Mouse (Mus musculus) midbrain, embryonic 11.5 days (tissue): ENCODE measurements at regions not wholly inside any gene's neighbourhood (a gene's known extent, or its start where the extent isn't known, plus 50 kb on each side); places are given as distances from the start of the nearest gene placed in this dataset.

Source experiments
- ATAC-seq: fragments of 200-750 bp; cut with Nextera tagmentation; 2 replicates; pipeline ENCODE4 v1.8.0; 2017; ENCODE audit warnings: moderate TSS enrichment, moderate library complexity; ENCODE audit not compliant: low FRiP score
- DNase-seq: peaks from one replicate; pipeline ENCODE4 v3.0.0; 2015; ENCODE audit warnings: low spot score; ENCODE audit errors: missing footprints
- H3K27ac ChIP-seq: fragments of 300-500 bp; sonication (generic); 2 replicates; pipeline ENCODE4 v1.5.1; 2014; ENCODE audit warnings: low read depth, low read length
- H3K27me3 ChIP-seq: fragments of 300-500 bp; sonication (generic); 2 replicates; pipeline ENCODE4 v1.6.1; 2014; ENCODE audit warnings: mild to moderate bottlenecking, low read length, moderate library complexity, mixed read lengths; ENCODE audit not compliant: control insufficient read depth, insufficient read depth
- H3K36me3 ChIP-seq: fragments of 300-500 bp; sonication (generic); 2 replicates; pipeline ENCODE4 v1.6.1; 2014; ENCODE audit warnings: mild to moderate bottlenecking, low read length, moderate library complexity, mixed read lengths; ENCODE audit not compliant: control insufficient read depth, insufficient read depth
- H3K4me1 ChIP-seq: fragments of 300-500 bp; sonication (generic); 2 replicates; pipeline ENCODE4 v1.6.1; 2014; ENCODE audit warnings: low read length; ENCODE audit not compliant: control insufficient read depth, insufficient read depth
- H3K4me2 ChIP-seq: fragments of 300-500 bp; sonication (generic); 2 replicates; pipeline ENCODE4 v1.6.1; 2014; ENCODE audit warnings: mild to moderate bottlenecking, moderate library complexity
- H3K4me3 ChIP-seq: fragments of 300-500 bp; sonication (generic); 2 replicates; pipeline ENCODE4 v1.5.1; 2014; ENCODE audit warnings: low read depth, low read length
- H3K9ac ChIP-seq: fragments of 300-500 bp; sonication (generic); 2 replicates; pipeline ENCODE4 v1.6.1; 2014; ENCODE audit warnings: low read length
- H3K9me3 ChIP-seq: fragments of 300-500 bp; sonication (generic); 2 replicates; pipeline ENCODE4 v1.6.1; 2016; ENCODE audit warnings: low read length; ENCODE audit not compliant: control insufficient read depth
- WGBS: fragments of 180-500 bp; shearing (Covaris S2); extraction: QIAGEN DNeasy Blood & Tissue Kit; methylation state at CpG from one replicate; pipeline ENCODE4 v1.1.7; 2014; 5-methylcytosine and 5-hydroxymethylcytosine counted together

DNA sequence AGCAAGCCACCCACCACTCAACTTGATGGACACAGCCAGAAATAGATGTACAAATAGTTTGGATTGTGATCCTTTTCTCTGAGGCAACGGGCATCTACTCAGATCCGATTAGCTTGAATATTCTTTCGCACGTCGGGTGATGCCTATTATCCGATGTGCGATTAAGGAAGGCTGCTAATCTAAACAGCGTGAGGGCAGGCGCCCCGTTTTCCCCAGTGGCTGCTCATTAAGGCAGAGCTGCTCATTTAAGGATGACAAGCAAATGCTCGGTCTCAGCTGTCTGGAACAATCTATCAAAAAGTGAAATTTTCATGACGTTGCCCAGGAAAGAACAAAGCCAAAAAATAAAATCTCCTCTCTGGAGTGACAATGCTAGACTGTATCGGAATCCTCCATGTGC, 348.1 kb upstream of the Tbx3 start:
- H3K4me1 ChIP-seq: no peaks in the 10 kb centered on the region
- H3K36me3 ChIP-seq: no peaks in the 10 kb centered on the region
- no peak overlapping the region for H3K9ac ChIP-seq
- no peaks in the 10 kb centered on the region for H3K9me3 ChIP-seq
- ATAC-seq: no peak
- H3K27me3 ChIP-seq: 0 out of 2 replicates have a peak, but pooled peaks cover 2% of the 10 kb centered on the region
- H3K4me2 ChIP-seq: no peak overlapping the region
- 37% methylated on average over 13 of the region's 13 CpGs for WGBS
- no peak overlapping the region for H3K27ac ChIP-seq
- H3K4me3 ChIP-seq: no peak overlapping the region
- DNase-seq: no peak

DNA sequence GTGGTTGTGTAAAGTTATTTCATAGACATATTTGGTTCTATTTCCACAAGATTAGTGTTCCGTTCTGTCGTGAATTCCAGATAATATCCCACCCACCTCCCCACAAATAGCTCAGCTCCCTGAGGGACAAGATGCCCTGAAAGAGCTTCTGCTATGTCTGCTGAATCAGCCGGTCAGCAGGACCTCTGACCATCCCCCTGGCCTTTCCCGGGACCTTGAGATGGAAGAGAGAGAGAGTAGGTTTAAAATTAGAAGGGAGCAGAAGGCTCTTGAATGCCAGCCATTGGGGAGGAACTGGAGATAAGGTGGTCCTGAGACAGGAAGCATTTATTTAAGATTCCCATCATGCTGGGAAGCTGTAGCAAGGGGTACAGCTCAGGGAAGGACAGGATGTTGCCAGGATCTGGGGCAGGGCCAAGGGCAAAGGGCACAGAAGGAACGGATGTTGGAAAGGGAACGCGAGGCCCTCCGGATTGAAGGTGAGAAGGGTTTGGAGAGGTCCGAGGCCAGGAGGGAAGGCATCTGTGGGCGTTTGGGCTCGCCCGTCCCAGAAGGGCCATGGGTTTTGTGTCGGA, 344.7 kb upstream of the Tbx3 start:
- Histone ChIP-seq H3K4me1 (no peaks in the 10 kb centered on the region), H3K9ac (no peak overlapping the region), H3K4me2 (no peak overlapping the region), H3K9me3 (no peaks in the 10 kb centered on the region), H3K4me3 (no peak overlapping the region), H3K27ac (no peak overlapping the region), H3K36me3 (no peaks in the 10 kb centered on the region), H3K27me3 (0 out of 2 replicates have a peak, but pooled peaks cover 2% of the 10 kb centered on the region)
- ATAC-seq: no peak
- WGBS: 81% methylated on average over 13 of the region's 13 CpGs
- DNase-seq: no peak

DNA sequence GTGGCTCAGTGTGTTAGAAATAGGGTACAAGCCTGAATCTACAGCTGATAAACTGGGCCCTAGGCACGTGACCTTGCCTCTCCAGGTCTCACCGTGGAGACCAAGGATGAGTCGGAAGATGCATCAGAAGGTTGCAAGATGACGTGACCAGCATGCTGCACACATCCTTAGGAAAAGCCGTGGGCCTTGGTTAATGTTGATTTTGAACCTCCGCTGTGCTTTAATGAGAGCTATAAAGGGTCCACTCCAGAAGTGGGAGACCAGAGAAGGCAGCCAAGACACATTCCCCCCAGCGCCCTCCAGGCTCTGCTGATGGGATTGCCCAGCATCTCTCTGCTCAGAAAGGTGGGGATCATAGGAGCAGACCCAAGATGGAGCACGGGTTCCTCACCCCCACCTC, 343.6 kb upstream of the Tbx3 start:
- no peak for ATAC-seq
- Histone ChIP-seq H3K9me3 (no peaks in the 10 kb centered on the region), H3K9ac (no peak overlapping the region), H3K4me3 (no peak overlapping the region), H3K36me3 (no peaks in the 10 kb centered on the region), H3K27ac (no peak overlapping the region), H3K4me1 (no peaks in the 10 kb centered on the region), H3K4me2 (no peak overlapping the region), H3K27me3 (0 out of 2 replicates have a peak, but pooled peaks cover 2% of the 10 kb centered on the region)
- DNase-seq: no peak
- 90% methylated on average over 8 of the region's 8 CpGs for WGBS

DNA sequence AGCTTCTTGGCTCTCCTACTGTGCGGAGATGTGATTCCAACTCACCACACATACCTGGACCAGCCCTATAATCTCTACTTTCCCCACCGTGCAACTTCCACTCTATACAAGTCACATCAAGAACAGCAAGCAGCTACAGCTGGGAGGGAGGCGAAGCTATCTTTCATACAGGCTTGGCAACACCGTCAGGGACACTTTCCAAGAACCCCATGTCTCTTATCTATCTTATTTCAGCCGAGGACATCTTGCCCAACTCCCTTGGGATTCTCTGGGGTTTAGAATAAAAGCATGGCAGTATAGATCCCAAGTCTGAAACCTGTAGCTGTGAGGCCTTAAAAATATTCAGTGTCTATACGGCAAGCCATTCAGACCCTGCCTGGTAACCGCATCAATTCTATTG, 341.5 kb upstream of the Tbx3 start:
- 89% methylated on average over 7 of the region's 7 CpGs for WGBS

DNA sequence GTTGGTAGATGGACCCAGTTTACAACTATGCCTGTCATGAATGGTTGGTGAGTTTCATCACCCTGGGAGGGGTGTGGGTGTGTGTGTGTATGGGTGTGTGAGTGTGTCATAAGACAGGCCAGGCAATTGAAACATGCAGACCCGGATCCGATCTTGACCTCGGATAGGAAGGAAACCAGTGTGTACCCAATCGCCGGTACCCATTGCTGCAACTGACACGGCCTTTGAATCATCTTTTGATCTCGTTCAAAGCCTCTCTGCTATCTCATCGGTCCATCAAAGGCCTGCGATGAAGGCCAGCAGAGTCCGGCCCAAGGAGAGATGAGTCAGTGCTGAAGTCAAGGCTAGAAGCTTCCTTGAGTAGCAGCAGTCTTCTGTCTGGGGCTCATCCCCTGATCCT, 341.1 kb upstream of the Tbx3 start:
- Histone ChIP-seq H3K4me2 (no peak overlapping the region), H3K9me3 (no peaks in the 10 kb centered on the region), H3K27me3 (no peaks in the 10 kb centered on the region), H3K4me1 (no peaks in the 10 kb centered on the region), H3K27ac (no peak overlapping the region), H3K4me3 (no peak overlapping the region), H3K36me3 (no peaks in the 10 kb centered on the region), H3K9ac (no peak overlapping the region)
- WGBS: 92% methylated on average over 10 of the region's 10 CpGs
- ATAC-seq: no peak
- no peak for DNase-seq

More for the DNA sequence above, 341.5 kb upstream of the Tbx3 start:
- Histone ChIP-seq H3K36me3 (no peaks in the 10 kb centered on the region), H3K4me3 (no peak overlapping the region), H3K27ac (no peak overlapping the region), H3K4me2 (no peak overlapping the region), H3K9me3 (no peaks in the 10 kb centered on the region), H3K9ac (no peak overlapping the region), H3K27me3 (no peaks in the 10 kb centered on the region), H3K4me1 (no peaks in the 10 kb centered on the region)
- ATAC-seq (no peak), DNase-seq (no peak)

DNA sequence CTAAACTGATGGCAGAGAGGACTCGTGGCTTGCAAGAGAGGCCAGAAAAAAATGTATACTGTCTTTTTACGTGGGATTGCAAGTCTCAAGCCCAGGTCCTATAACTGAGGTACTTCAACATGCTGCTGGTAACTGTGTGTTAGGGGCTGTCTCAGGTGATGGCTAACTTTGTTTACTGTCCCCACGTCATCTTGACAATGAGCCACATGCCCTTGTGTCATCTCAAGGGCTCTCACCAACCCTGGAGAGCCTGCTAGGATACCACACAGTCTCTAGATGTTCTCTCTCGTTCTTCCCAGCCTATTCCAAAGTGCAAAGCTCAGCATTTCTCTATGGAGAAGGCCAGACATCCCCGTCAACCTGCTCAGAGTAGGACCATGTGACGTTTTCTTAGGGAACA, 340.6 kb upstream of the Tbx3 start:
- no peak overlapping the region for H3K27ac ChIP-seq
- ATAC-seq: no peak
- no peaks in the 10 kb centered on the region for H3K4me1 ChIP-seq
- DNase-seq: no peak
- no peaks in the 10 kb centered on the region for H3K36me3 ChIP-seq
- H3K4me2 ChIP-seq: no peak overlapping the region
- H3K4me3 ChIP-seq: no peak overlapping the region
- no peaks in the 10 kb centered on the region for H3K9me3 ChIP-seq
- no peak overlapping the region for H3K9ac ChIP-seq
- H3K27me3 ChIP-seq: no peaks in the 10 kb centered on the region
- WGBS: 82% methylated on average over 6 of the region's 6 CpGs

DNA sequence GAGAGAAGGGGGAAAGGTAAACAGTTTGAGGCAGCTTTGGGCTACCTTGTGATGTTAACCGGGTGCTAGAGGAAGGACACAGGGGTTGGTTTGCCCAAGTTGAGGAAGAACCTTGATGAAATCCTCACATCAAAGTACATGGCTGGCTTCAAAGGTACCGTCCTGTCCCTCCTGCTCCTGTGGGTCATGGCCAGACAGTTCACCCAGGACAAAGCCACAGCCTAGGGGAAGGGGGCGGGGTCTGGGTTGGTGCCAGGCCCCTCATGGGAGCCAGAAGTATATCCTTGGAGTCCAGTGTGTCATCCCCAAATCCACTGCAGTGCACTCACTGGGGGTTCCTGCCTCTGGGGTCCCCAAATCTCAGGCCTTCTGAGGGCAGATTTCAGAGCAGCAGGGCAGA, 339.0 kb upstream of the Tbx3 start:
- Histone ChIP-seq H3K9me3 (no peaks in the 10 kb centered on the region), H3K4me1 (no peaks in the 10 kb centered on the region), H3K4me3 (no peak overlapping the region), H3K27ac (no peak overlapping the region), H3K4me2 (no peak overlapping the region), H3K36me3 (no peaks in the 10 kb centered on the region), H3K27me3 (no peaks in the 10 kb centered on the region), H3K9ac (no peak overlapping the region)
- WGBS: 71% methylated on average over 3 of the region's 3 CpGs
- no peak for DNase-seq
- ATAC-seq: no peak

DNA sequence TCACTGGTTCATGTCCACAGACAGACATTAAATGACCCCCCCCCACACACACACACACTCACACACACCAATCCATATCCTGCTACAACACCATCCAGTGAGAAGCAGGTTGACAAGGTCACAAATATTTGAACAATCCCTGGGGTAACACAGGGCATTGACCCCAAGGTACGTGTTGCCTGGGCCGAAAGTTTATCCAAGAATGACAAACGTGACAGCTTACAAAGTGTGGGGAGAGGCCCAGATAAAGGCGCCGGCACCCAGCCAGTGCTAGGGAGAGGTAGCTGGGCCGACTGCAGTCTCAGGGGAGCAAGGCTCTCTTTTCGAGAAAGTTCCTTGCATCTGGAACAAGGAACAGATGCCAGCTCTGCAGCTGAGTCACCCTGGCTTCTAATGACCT, 337.8 kb upstream of the Tbx3 start:
- Histone ChIP-seq H3K27ac (no peak overlapping the region), H3K27me3 (no peaks in the 10 kb centered on the region), H3K4me1 (no peaks in the 10 kb centered on the region), H3K4me2 (no peak overlapping the region), H3K9ac (no peak overlapping the region), H3K9me3 (no peaks in the 10 kb centered on the region), H3K4me3 (no peak overlapping the region), H3K36me3 (no peaks in the 10 kb centered on the region)
- DNase-seq: no peak
- 79% methylated on average over 7 of the region's 7 CpGs for WGBS
- ATAC-seq: no peak

DNA sequence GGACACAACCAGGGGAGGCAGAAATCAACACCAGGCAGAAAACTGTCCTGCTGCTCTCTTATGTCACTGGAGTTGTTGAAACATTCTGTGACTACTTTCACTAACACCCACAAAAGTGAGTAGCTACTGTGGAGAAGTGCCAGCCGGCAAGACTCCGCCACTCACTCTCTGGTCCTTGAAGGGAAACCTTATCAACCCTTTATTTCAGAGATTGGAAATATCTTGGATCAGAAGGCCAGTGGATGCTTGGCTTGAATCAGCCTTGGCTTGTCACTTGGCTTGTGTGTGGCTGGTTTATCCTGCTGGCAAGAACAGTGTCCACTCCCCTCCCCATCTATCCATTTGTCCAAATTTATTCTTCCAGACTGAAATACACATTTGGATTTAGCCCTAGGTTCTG, 335.3 kb upstream of the Tbx3 start:
- ATAC-seq (no peak), DNase-seq (no peak)
- H3K4me1 ChIP-seq: no peaks in the 10 kb centered on the region
- no peak overlapping the region for H3K9ac ChIP-seq
- H3K36me3 ChIP-seq: no peaks in the 10 kb centered on the region
- H3K27me3 ChIP-seq: no peaks in the 10 kb centered on the region
- H3K4me3 ChIP-seq: no peak overlapping the region
- H3K27ac ChIP-seq: no peak overlapping the region
- no peaks in the 10 kb centered on the region for H3K9me3 ChIP-seq
- 92% methylated on average over 2 of the region's 2 CpGs for WGBS
- no peak overlapping the region for H3K4me2 ChIP-seq

DNA sequence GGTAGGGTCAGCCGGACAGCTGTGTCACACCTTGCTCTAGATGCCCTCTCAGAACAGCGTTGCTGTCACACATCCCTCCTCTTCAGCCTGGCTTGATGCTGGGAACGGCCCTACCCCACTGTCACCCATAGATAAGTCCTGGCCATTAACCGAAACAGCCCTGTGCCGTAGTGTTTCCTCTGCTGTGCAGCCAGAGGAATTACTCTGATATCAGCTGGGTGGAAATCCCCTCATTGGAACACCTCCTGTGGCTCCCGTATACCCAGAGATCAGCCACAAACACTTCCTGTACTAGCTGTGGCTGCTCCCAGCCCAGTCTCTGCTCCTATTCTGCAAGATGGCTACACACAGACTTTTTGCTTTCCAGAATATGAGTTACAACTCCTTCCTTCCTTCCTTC, 334.5 kb upstream of the Tbx3 start:
- no peak overlapping the region for H3K4me3 ChIP-seq
- no peaks in the 10 kb centered on the region for H3K9me3 ChIP-seq
- no peak overlapping the region for H3K9ac ChIP-seq
- H3K4me1 ChIP-seq: no peaks in the 10 kb centered on the region
- WGBS: 84% methylated on average over 6 of the region's 6 CpGs
- H3K27me3 ChIP-seq: no peaks in the 10 kb centered on the region
- no peak overlapping the region for H3K4me2 ChIP-seq
- ATAC-seq (no peak), DNase-seq (no peak)
- H3K27ac ChIP-seq: no peak overlapping the region
- H3K36me3 ChIP-seq: no peaks in the 10 kb centered on the region
